Mouse (Mus musculus): ENCODE data around the gene Nid1. TPM values are rescaled to one million over a fixed set of nuclear protein-coding genes. Genes with fewer than 3 reads are reported as not detected.
A peak's percentile ranks its signal among the peaks of the same experiment; 100 is the strongest.
"Not testable (repeated sequence)": the region's sequence is repeated elsewhere in the genome, so short reads cannot be mapped to it uniquely, and the experiment has no call there.

Gene Nid1
- polyA plus RNA-seq, 1 experiment from 2014 or later, result 45.6 TPM

DNA sequence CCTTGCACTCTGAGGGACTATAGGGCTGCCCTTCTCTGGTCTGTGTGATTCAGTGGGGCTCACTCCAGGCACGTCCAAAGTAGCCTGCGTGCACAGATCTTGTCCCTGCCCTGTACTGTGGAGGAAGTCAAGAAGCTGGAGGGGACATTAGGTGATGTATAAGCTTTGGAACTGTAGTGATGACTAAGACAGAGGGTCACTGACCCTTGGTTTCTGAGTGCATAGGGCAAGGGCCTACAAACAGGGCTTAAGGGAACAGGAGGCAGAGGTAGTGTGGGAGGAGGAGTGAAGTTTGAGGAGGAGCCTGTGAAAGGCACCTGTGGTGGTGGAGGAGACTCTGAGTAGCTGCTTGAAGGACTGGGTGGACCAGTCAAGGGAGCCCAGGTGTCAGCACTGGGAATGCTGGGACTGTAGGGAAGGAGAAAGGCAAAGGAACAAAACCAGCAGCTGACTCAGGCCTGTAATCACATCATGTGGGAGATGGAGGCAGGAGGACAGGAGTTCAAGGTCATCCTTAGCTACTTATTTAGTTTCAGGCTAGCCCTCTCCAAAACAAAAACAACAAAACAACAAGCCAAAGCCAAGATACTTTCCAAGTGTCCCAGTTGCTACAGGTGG is 23.3 kb downstream of the Nid1 start:
- no peak for DNase-seq (ENCODE audit: extremely low spot score, low spot score)
- H3K4me1 ChIP-seq, result no peaks in the 10 kb centered on the region
- 80% methylated on average over 2 of the region's 2 CpGs for WGBS

DNA sequence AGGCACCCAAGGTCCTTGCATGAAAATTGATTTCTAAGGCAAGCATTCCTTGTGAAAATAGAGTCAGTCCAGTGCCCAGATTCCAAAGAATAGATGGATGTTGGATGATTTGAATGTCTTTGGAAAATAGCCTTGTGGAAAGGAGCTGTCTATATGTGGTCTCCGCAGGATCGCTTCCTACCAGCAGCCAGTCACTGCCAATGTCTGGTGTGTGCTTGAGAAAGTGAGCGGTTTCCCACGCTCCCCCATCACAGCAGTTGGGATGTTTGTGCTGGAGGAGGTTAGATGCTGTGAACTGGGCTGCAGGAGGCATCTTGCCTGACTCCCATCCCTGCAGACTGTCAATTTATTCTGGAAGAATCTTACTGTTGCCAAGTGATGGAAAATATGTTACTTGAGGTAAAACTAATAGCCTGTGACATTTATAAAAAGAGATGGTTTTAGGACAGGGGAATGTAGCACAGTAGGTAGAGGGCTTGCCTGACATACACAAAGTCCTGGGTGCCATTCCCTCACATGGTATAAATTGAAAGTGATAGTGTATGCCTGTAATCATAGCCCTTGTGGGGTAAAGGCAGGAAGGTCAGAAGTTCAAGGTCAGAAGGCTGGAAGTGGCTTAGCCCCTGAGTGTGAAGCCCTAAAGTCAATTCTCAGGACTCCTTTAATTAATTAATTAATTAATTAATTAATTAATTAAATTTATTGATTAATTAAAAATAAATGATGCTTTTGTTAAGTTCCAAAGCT is 24.3 kb downstream of the Nid1 start:
- Histone ChIP-seq H3K9me3 (no peaks in the 10 kb centered on the region), H3K4me3 (no peak overlapping the region), H3K27ac (no peak overlapping the region), H3K36me3 (replicated peaks) (no peaks in the 10 kb centered on the region; the same call in 1 of the 2 replicates), H3K27me3 (ENCODE audit: poor library complexity, severe bottlenecking) (no peaks in the 10 kb centered on the region), H3K4me1 (no peaks in the 10 kb centered on the region)
- DNase-seq (ENCODE audit: extremely low spot score, low spot score), result no peak
- 83% methylated on average over 4 of the region's 4 CpGs for WGBS

More for the DNA sequence above, 23.3 kb downstream of the Nid1 start:
- Histone ChIP-seq H3K4me3 (no peak overlapping the region), H3K27me3 (ENCODE audit: poor library complexity, severe bottlenecking) (no peaks in the 10 kb centered on the region), H3K9me3 (no peaks in the 10 kb centered on the region), H3K36me3 (replicated peaks) (no peaks in the 10 kb centered on the region; the same call in 1 of the 2 replicates), H3K27ac (no peak overlapping the region)

DNA sequence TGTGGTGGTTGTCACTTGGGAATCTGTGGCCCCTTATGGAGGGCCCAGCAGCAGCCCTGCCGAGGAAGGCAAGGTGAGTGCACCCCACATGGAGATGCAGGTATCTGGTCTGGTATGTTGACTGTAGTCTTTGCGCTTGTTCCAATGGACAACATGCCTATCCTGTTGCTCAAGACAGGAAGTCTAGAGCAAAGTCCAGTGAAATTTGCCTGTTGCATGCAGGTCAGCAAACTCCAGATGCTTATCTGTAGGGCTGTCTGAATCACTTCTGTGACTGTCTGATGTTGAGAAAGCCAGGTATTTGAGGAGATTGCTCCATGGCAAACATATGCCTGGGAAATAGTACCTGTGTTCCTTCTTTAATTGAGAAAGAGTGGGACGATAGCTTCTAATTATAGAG is 26.6 kb downstream of the Nid1 start:
- no peaks in the 10 kb centered on the region for H3K27me3 ChIP-seq (ENCODE audit: poor library complexity, severe bottlenecking)
- no peaks in the 10 kb centered on the region for H3K4me1 ChIP-seq
- no peak overlapping the region for H3K4me3 ChIP-seq
- WGBS, result 91% methylated on average over 3 of the region's 3 CpGs
- H3K9me3 ChIP-seq, result no peaks in the 10 kb centered on the region
- no peak overlapping the region for H3K27ac ChIP-seq
- DNase-seq (ENCODE audit: extremely low spot score, low spot score), result no peak
- H3K36me3 ChIP-seq (replicated peaks), result peaks cover 8% of the 10 kb centered on the region

DNA sequence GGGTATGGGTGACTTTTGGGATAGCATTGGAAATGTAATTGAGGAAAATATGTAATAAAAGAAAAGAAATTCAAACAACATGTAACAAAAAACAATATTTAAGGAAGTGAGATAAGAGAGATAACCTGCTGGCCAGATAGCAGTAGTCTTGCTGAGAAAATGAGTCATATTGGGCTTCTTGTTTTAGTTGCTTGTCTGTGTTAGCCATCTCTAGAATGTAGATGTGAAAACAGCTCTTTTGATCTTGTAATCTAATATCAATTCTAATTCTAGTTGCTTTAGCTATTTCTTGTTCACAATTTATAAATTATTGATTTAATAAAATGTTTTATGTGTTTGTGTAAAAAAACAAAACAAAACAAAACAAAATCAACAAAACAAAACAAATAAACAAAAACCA is 29.9 kb downstream of the Nid1 start:
- H3K4me3 ChIP-seq; DNase-seq (ENCODE audit: extremely low spot score, low spot score); H3K9me3 ChIP-seq; H3K36me3 ChIP-seq (replicated peaks); H3K27me3 ChIP-seq (ENCODE audit: poor library complexity, severe bottlenecking); H3K4me1 ChIP-seq; H3K27ac ChIP-seq: not testable (repeated sequence)

DNA sequence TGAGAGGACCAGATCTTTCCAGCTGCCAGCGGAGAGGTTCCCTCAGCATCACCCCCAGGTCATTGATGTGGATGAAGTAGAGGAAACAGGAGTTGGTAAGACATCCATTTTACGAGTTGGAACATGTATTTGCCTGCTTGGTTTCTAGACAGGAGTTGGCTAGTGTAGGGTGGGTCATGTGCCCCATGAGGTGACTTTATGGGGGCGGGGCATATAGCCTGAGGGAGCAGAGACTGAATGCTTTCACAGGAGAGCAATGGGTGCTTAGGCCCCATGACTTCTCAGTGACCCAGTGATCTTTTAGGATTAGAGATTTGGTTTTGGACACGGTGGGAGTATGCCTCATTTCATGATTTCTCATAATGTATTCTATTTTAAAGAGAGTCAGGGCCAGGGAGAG is 31.2 kb downstream of the Nid1 start:
- Histone ChIP-seq H3K27ac (no peak overlapping the region), H3K9me3 (no peaks in the 10 kb centered on the region), H3K36me3 (replicated peaks) (peaks cover 8% of the 10 kb centered on the region), H3K27me3 (ENCODE audit: poor library complexity, severe bottlenecking) (no peaks in the 10 kb centered on the region), H3K4me3 (no peak overlapping the region), H3K4me1 (no peaks in the 10 kb centered on the region)
- WGBS, result 88% methylated on average over 4 of the region's 4 CpGs
- DNase-seq (ENCODE audit: extremely low spot score, low spot score), result no peak

DNA sequence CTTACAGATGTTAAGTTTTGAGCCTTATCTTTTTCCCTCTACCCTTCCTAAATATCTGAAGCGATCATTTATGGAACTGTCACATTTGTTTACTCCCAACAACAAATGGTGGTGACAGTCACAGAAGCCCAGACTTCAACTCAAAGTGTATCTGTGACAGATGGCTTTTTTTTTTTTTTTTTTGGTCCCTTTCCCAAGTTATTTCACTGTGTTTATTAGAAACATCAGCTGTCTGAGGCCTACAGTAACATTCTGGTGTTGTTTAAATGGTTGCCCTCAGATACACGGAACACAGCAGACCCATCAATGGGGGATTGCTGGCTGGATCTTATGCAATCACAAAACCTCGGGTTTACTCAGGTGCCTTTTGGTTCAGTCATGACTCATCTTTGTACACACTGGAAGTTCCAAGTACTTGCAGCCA is 34.0 kb downstream of the Nid1 start:
- Histone ChIP-seq H3K36me3 (replicated peaks) (peaks cover 8% of the 10 kb centered on the region), H3K4me3 (no peak overlapping the region), H3K4me1 (no peaks in the 10 kb centered on the region), H3K27me3 (ENCODE audit: poor library complexity, severe bottlenecking) (no peaks in the 10 kb centered on the region), H3K9me3 (no peaks in the 10 kb centered on the region), H3K27ac (no peak overlapping the region)
- DNase-seq (ENCODE audit: extremely low spot score, low spot score), result no peak
- 89% methylated on average over 3 of the region's 3 CpGs for WGBS

DNA sequence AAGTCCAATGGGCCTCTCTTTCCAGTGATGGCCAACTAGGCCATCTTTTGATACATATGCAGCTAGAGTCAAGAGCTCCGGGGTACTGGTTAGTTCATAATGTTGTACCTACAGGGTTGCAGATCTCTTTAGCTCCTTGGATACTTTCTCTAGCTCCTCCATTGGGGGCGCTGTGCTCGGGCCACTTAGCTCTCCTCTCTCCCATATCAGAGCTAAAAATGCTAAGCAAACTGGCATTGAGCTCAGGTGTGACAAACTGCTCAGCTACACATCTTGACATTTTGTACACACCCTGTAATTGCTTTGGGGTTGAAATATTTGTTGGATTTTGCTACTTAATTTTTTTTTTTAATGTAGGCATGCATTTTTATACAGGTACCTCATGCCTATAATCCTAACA is 37.1 kb downstream of the Nid1 start:
- not testable (repeated sequence) for H3K27ac ChIP-seq; H3K4me1 ChIP-seq; H3K4me3 ChIP-seq; DNase-seq (ENCODE audit: extremely low spot score, low spot score); H3K27me3 ChIP-seq (ENCODE audit: poor library complexity, severe bottlenecking); H3K36me3 ChIP-seq (replicated peaks); H3K9me3 ChIP-seq
- 65% methylated on average over 3 of the region's 3 CpGs for WGBS

DNA sequence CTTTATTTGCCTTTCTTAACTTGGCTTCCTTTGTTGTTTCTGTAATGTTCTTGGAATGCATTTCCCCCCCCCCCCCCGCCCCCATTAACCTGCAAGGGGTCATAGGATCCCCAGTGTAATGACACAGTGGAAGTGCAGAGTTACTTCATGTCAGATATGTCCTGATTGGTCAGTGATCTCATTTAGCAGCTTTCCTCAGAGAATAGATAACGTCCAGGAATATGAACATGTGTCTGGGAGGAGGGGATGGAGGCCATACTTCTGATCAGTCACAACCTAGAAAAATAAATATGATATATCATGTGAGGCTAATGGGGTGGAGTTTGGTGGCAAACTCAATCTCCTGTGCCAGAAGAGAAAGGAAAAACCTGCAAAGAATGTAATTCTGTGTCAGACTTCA is 37.6 kb downstream of the Nid1 start:
- Histone ChIP-seq H3K9me3 (no peaks in the 10 kb centered on the region), H3K36me3 (replicated peaks) (peaks cover 3% of the 10 kb centered on the region; the same call in 1 of the 2 replicates), H3K4me3 (no peak overlapping the region), H3K27ac (no peak overlapping the region), H3K4me1 (no peaks in the 10 kb centered on the region), H3K27me3 (ENCODE audit: poor library complexity, severe bottlenecking) (no peaks in the 10 kb centered on the region)
- WGBS, result 65% methylated on average over 2 of the region's 2 CpGs
- DNase-seq (ENCODE audit: extremely low spot score, low spot score), result no peak

DNA sequence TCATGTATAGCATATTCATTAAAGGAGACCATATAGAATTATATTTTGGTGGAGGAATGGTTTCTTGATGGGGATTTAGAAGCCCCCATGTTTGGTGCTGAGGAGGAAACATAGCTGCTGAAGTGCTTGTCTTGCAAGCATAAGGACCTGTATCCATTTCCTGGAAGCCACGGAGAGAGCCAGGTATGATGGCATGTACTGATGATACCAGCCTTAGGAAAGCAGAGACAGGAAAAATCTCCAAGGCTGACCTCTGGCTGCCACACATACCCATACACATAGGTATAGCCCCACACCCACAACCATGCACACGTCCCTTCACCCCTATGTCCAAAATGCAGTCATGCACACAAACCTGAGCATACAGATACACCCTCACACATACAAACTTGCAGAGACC is 39.2 kb downstream of the Nid1 start:
- WGBS, result 82% methylated on average over 2 of the region's 2 CpGs
- Histone ChIP-seq H3K9me3 (no peaks in the 10 kb centered on the region), H3K27ac (no peak overlapping the region), H3K36me3 (replicated peaks) (peaks cover 3% of the 10 kb centered on the region; the same call in 1 of the 2 replicates), H3K4me3 (no peak overlapping the region), H3K27me3 (ENCODE audit: poor library complexity, severe bottlenecking) (no peaks in the 10 kb centered on the region), H3K4me1 (peaks cover 8% of the 10 kb centered on the region; the same call in 1 of the 2 replicates)
- no peak for DNase-seq (ENCODE audit: extremely low spot score, low spot score)

DNA sequence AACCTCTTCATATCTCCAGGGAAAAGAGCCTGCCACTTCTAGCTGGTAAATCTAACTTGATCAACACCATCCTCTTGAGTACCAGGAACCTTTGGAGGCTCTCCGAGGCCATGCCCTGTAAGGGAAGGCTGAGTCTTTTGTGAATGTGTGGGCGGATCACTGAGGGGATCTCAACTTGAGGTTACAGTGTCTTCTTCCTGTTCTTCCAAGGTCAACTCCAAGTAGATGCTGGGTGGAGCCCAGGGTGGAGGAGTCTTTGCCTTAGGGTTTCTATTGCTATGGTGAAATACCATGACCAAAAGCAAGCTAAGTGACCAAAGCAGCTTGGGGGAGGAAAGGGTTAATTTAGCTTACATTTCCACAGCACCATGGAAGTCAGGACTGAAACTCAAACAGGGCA is 39.7 kb downstream of the Nid1 start:
- Histone ChIP-seq H3K27me3 (ENCODE audit: poor library complexity, severe bottlenecking) (no peaks in the 10 kb centered on the region), H3K27ac (no peak overlapping the region), H3K4me3 (no peak overlapping the region), H3K36me3 (replicated peaks) (peaks cover 3% of the 10 kb centered on the region; the same call in 1 of the 2 replicates), H3K9me3 (no peaks in the 10 kb centered on the region), H3K4me1 (peaks cover 12% of the 10 kb centered on the region)
- no peak for DNase-seq (ENCODE audit: extremely low spot score, low spot score)
- WGBS, result 94% methylated on average over 2 of the region's 2 CpGs

DNA sequence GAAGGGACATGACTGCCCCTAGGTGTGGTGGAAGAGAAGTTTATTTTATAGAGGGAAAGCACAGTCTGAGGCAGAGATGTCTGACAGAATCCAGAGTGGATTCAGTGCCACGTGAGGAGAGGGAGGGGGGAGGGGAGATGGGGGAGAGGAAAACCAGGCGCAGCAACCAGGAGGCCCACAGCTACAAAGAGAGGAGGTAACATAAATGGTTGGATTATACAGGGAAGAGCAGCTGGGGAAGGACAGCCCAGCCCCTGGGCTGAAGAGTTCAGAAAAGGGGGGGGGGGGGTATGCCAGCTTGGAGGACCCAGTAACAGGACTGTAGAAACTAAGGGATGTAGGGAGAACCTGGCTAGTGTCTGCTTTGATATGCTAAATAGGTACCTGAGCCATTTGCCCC is 42.6 kb downstream of the Nid1 start:
- Histone ChIP-seq H3K9me3 (no peaks in the 10 kb centered on the region), H3K4me1 (peaks cover 28% of the 10 kb centered on the region), H3K4me3 (no peak overlapping the region), H3K27me3 (ENCODE audit: poor library complexity, severe bottlenecking) (no peaks in the 10 kb centered on the region), H3K36me3 (replicated peaks) (peaks cover 3% of the 10 kb centered on the region; the same call in 1 of the 2 replicates), H3K27ac (no peak overlapping the region)
- 17% methylated on average over 2 of the region's 2 CpGs for WGBS
- DNase-seq (ENCODE audit: extremely low spot score, low spot score), result no peak

DNA sequence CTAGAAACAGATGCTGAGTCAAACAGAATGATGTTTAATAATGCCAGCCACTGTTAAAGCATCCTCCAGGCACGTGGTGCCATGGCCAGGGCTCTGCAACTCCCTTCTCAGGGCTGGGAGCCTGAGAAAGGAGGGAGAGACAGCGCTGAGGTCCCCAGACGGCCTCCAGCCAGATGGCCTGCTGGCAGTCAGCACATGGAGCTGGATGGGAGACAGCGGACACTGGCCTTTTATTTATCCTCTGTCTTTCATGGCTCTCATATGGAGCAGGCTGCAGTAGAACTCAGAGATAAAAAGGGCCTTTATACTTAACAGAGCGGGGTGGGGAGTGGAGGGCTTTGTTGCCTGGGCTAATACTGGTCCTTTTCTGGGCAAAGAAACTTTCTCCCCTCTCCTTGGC is 43.7 kb downstream of the Nid1 start:
- peak overlapping the region; percentile 53; the same call in 1 of the 2 replicates for H3K27ac ChIP-seq
- H3K4me1 ChIP-seq, result peaks cover 33% of the 10 kb centered on the region
- 46% methylated on average over 5 of the region's 5 CpGs for WGBS

DNA sequence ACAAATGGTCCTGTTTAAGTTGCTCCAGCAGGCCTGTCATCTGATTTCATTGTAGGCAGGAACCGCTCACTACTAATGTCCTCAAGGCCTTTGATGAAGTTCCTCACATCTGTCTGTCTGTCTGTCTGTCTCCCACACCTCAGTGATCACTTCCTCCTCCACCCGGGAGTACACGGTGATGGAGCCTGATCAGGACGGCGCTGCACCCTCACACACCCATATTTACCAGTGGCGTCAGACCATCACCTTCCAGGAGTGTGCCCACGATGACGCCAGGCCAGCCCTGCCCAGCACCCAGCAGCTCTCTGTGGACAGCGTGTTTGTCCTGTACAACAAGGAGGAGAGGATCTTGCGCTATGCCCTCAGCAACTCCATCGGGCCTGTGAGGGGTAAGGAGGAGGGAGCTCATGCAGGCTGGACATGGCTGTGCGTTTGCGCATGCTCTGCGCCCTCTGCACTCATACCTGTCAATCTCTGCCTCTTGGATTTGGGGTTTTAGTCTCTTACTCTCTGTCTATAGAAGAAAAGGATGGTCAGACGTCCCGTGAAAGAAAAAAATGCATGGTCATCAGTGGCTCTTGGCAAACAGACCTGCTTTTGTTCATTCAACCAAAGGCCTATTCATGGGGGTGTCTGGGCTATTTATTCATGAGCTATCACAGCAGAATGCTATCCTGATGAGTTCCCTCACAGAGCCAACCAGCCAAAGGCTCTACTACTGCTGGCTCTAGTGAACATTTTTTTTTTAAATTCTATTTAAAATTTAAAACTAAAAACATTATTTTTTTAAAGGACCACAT is 44.7 kb downstream of the Nid1 start:
- WGBS, result 85% methylated on average over 16 of the region's 16 CpGs
- Histone ChIP-seq H3K36me3 (replicated peaks) (peaks cover 3% of the 10 kb centered on the region; the same call in 1 of the 2 replicates), H3K27ac (peak overlapping the region; percentile 64), H3K27me3 (ENCODE audit: poor library complexity, severe bottlenecking) (no peaks in the 10 kb centered on the region), H3K9me3 (no peaks in the 10 kb centered on the region), H3K4me3 (no peak overlapping the region), H3K4me1 (peaks cover 33% of the 10 kb centered on the region)
- DNase-seq (ENCODE audit: extremely low spot score, low spot score), result no peak

More for the DNA sequence above, 43.7 kb downstream of the Nid1 start:
- H3K4me3 ChIP-seq, result no peak overlapping the region
- no peaks in the 10 kb centered on the region for H3K9me3 ChIP-seq
- H3K27me3 ChIP-seq (ENCODE audit: poor library complexity, severe bottlenecking), result no peaks in the 10 kb centered on the region
- no peak for DNase-seq (ENCODE audit: extremely low spot score, low spot score)
- peaks cover 3% of the 10 kb centered on the region; the same call in 1 of the 2 replicates for H3K36me3 ChIP-seq (replicated peaks)

Measured in forebrain, embryonic 10.5 days (tissue).